Mouse (Mus musculus): ENCODE results near the gene Plxnb2.

- TF ChIP-seq FLI1 (IDR thresholded peaks at IDR 0.05; ENCODE audit: low read length): no peak
- no peak for TF ChIP-seq GATA1 (IDR thresholded peaks at IDR 0.05; ENCODE audit: borderline replicate concordance, low read length)
Observed at GRCm38 (mm10) chr15:89180571-89181229, at the start of gene Plxnb2.

Data from megakaryocyte, embryonic 14.5 days (primary cell).